Mouse (Mus musculus) stomach, postnatal 0 days (tissue): Measurements from ENCODE around the gene Arrdc5.

Experiments
- CTCF ChIP-seq: IDR thresholded peaks from 2 replicates; pipeline ENCODE4 v1.5.1; 2016; ENCODE audit warnings: antibody characterized with exemption, low read depth, mild to moderate bottlenecking, moderate library complexity
- EP300 ChIP-seq: optimal IDR thresholded peaks from 2 replicates; pipeline ENCODE3; 2016; ENCODE audit warnings: antibody characterized with exemption

- no peak for TF ChIP-seq CTCF
- TF ChIP-seq EP300, result no peak
Measured at GRCm38 (mm10) chr17:56294241-56294640, 5.8 kb downstream of the Arrdc5 start.
